Mouse (Mus musculus) embryonic facial prominence, embryonic 15.5 days (tissue): ENCODE data around the gene Ptprn. TPM values are rescaled to one million over a fixed set of nuclear protein-coding genes. Genes with fewer than 3 reads are reported as not detected.

ENCODE experiments used
- ATAC-seq: fragments of 200-750 bp; cut with Nextera tagmentation; 2 replicates; pipeline ENCODE4 v1.8.0; 2017; ENCODE audit warnings: low read depth, moderate TSS enrichment; ENCODE audit not compliant: insufficient number of reproducible peaks, low FRiP score, low TSS enrichment
- H3K27ac ChIP-seq: fragments of 300-500 bp; sonication (generic); replicated peaks from 2 replicates; pipeline ENCODE4 v1.5.1; 2015; ENCODE audit warnings: mild to moderate bottlenecking, inconsistent platforms
- H3K27me3 ChIP-seq: fragments of 300-500 bp; sonication (generic); 2 replicates; pipeline ENCODE4 v1.6.1; 2015; ENCODE audit warnings: inconsistent platforms
- H3K36me3 ChIP-seq: fragments of 300-500 bp; sonication (generic); 2 replicates; pipeline ENCODE4 v1.6.1; 2015; ENCODE audit warnings: mild to moderate bottlenecking, inconsistent platforms
- H3K4me1 ChIP-seq: fragments of 300-500 bp; sonication (generic); 2 replicates; pipeline ENCODE4 v1.6.1; 2015; ENCODE audit warnings: inconsistent platforms
- H3K4me2 ChIP-seq: fragments of 300-500 bp; sonication (generic); replicated peaks from 2 replicates; pipeline ENCODE4 v1.6.1; 2015; ENCODE audit warnings: mild to moderate bottlenecking, inconsistent platforms
- H3K4me3 ChIP-seq: fragments of 300-500 bp; sonication (generic); replicated peaks from 2 replicates; pipeline ENCODE4 v1.5.1; 2015; ENCODE audit warnings: mild to moderate bottlenecking, inconsistent platforms
- H3K9ac ChIP-seq: fragments of 300-500 bp; sonication (generic); 2 replicates; pipeline ENCODE4 v1.6.1; 2015; ENCODE audit warnings: inconsistent platforms
- H3K9me3 ChIP-seq: fragments of 300-500 bp; sonication (generic); replicated peaks from 2 replicates; pipeline ENCODE4 v1.6.1; 2016; ENCODE audit warnings: inconsistent platforms
- WGBS: fragments of 180-500 bp; shearing (Covaris S2); methylation state at CpG from one replicate; pipeline ENCODE4 v1.1.7; 2015; 5-methylcytosine and 5-hydroxymethylcytosine counted together
- polyA plus RNA-seq: library from polyadenylated mRNA; unstranded; fragments of >200 nt; fragmentation: Nextera tagmentation; extraction: Ambion mirVana; gene quantifications from 2 replicates; pipeline ENCODE4 v1.2.1, GENCODE M21; 2015

Ptprn gene
- polyA plus RNA-seq, 1 experiment from 2014 or later, result 1.0 TPM

GRCm38 (mm10) chr1:75251112-75251970, 13.0 kb downstream of the Ptprn start:
- peaks cover 20% of the 10 kb centered on the region for H3K4me1 ChIP-seq
- H3K9me3 ChIP-seq, result no peaks in the 10 kb centered on the region
- H3K9ac ChIP-seq, result no peak overlapping the region
- H3K27me3 ChIP-seq, result no peaks in the 10 kb centered on the region; the same call in 1 of the 2 replicates
- no peak overlapping the region for H3K27ac ChIP-seq
- 0 out of 2 replicates have a peak, but pooled peaks have one; percentile 13 for ATAC-seq
- H3K4me3 ChIP-seq, result peak overlapping the region; percentile 32
- 4% methylated on average over 22 of the region's 22 CpGs for WGBS
- H3K4me2 ChIP-seq, result peak overlapping the region; percentile 63
- H3K36me3 ChIP-seq, result no peaks in the 10 kb centered on the region

- H3K36me3 ChIP-seq, result peaks cover 4% of the 10 kb centered on the region; the same call in 1 of the 2 replicates
- H3K4me1 ChIP-seq, result peaks cover 20% of the 10 kb centered on the region
- 35% methylated on average over 3 of the region's 3 CpGs for WGBS
- no peak overlapping the region for H3K9ac ChIP-seq
- ATAC-seq, result no peak
- H3K9me3 ChIP-seq, result no peaks in the 10 kb centered on the region
- no peak overlapping the region for H3K4me3 ChIP-seq
- no peak overlapping the region for H3K27ac ChIP-seq
- H3K27me3 ChIP-seq, result no peaks in the 10 kb centered on the region; the same call in 1 of the 2 replicates
- no peak overlapping the region for H3K4me2 ChIP-seq
These were observed 13.8 kb downstream of the Ptprn start for GRCm38 (mm10) chr1:75250498-75250897.

DNA sequence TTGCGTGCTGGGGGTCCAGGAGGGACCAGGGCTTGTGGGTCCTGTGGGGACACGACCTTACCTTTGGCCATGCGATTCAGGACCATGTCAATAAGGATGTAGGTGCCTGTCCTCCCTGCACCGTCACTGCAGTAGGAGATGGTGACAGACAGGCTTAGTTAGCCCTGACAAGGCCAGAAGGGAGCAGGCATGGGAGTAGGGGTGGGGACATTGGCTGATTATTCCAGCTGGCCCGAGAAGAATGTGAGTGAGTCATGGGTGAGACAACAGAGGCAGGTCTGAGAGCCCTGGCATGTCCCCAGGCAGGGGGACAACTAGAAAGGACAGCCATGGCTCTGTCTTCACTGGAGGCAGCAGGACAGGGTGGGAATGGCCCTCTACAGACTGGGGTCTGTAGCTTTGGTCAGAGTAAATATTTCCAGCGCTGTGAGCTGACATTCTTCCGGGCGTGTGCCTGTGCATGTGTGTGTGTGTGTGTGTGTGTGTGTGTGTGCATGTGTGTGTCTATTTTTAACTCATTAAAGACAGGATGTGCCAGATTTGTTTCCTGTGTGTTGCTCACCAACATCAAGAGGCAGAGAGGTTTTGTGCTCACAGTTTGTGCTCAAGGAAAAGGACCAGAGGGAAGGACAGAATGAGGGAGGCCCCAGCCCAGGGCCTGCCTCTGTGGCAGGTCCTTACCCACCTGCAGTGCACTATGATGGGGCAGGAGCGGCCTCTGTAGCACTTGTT, 16.1 kb downstream of the Ptprn start:
- peak; percentile 31 for ATAC-seq
- H3K9ac ChIP-seq, result no peak overlapping the region
- peaks cover 12% of the 10 kb centered on the region; the same call in 1 of the 2 replicates for H3K36me3 ChIP-seq
- WGBS, result 38% methylated on average over 9 of the region's 9 CpGs
- no peak overlapping the region for H3K27ac ChIP-seq
- no peak overlapping the region for H3K4me3 ChIP-seq
- no peaks in the 10 kb centered on the region; the same call in 1 of the 2 replicates for H3K27me3 ChIP-seq
- peaks cover 20% of the 10 kb centered on the region for H3K4me1 ChIP-seq
- H3K9me3 ChIP-seq, result no peaks in the 10 kb centered on the region
- H3K4me2 ChIP-seq, result no peak overlapping the region

- WGBS, result 74% methylated on average over 16 of the region's 16 CpGs
- H3K4me3 ChIP-seq, result no peak overlapping the region
- H3K27me3 ChIP-seq, result no peaks in the 10 kb centered on the region
- H3K4me1 ChIP-seq, result peaks cover 20% of the 10 kb centered on the region
- no peak for ATAC-seq
- no peaks in the 10 kb centered on the region for H3K9me3 ChIP-seq
- H3K4me2 ChIP-seq, result no peak overlapping the region
- no peak overlapping the region for H3K9ac ChIP-seq
- peaks cover 15% of the 10 kb centered on the region; the same call in 1 of the 2 replicates for H3K36me3 ChIP-seq
- no peak overlapping the region for H3K27ac ChIP-seq
These were observed 17.0 kb downstream of the Ptprn start for GRCm38 (mm10) chr1:75247071-75247930.

DNA sequence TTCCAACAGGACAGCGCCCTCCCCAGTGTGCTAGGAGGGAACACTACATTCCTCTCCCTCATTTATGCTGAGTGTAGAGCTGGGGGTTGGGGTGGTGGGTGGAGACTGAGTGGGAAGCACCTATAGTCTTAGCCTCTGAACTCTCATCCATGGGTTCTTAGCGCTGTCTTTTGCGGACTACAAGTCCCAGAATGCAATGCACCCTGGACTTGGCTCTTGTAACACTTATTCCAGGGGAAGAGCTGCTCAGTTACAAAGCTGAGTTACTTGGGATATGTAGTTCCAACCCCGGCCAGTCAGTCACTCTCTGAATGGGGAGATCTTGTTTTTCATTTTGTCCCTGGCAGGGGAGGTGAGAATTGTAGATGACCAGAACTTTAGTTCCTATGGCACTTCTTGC, 19.5 kb downstream of the Ptprn start:
- 24% methylated on average over 4 of the region's 4 CpGs for WGBS
- Histone ChIP-seq H3K27ac (no peak overlapping the region), H3K4me3 (no peak overlapping the region), H3K4me1 (peaks cover 13% of the 10 kb centered on the region), H3K27me3 (no peaks in the 10 kb centered on the region), H3K4me2 (no peak overlapping the region), H3K36me3 (peaks cover 30% of the 10 kb centered on the region), H3K9me3 (no peaks in the 10 kb centered on the region), H3K9ac (no peak overlapping the region)
- ATAC-seq, result peak; percentile 53

- H3K4me3 ChIP-seq, result no peak overlapping the region
- no peak overlapping the region for H3K4me2 ChIP-seq
- H3K4me1 ChIP-seq, result peaks cover 13% of the 10 kb centered on the region
- H3K27me3 ChIP-seq, result no peaks in the 10 kb centered on the region
- H3K9ac ChIP-seq, result no peak overlapping the region
- H3K9me3 ChIP-seq, result no peaks in the 10 kb centered on the region
- WGBS, result 84% methylated on average over 12 of the region's 12 CpGs
- peak; percentile 5; the same call in 1 of the 2 replicates for ATAC-seq
- peaks cover 34% of the 10 kb centered on the region for H3K36me3 ChIP-seq
- no peak overlapping the region for H3K27ac ChIP-seq
These were observed 20.0 kb downstream of the Ptprn start for GRCm38 (mm10) chr1:75244175-75244826.

DNA sequence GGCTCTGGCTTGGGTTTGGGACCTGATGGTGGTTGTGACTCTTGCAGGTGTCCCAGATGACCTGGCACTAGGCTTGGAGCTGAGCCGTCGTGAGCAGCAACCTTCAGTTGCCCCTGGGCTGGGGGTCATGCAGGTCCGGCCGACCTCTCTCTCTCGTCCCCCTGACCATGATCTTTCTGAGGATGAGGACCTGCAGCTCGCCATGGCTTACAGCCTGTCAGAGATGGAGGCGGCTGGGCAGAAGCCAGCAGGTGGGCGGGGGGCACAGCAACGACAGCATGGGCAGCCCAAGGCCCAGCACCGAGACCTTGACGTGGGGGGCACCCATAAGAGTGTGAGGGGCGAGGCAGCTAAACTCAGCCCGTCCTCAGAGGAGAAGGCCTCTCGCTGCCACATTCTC, 20.9 kb downstream of the Ptprn start:
- Histone ChIP-seq H3K36me3 (peaks cover 36% of the 10 kb centered on the region), H3K4me3 (no peak overlapping the region)
- 85% methylated on average over 14 of the region's 14 CpGs for WGBS

GRCm38 (mm10) chr1:75239591-75239990, 24.7 kb downstream of the Ptprn start:
- H3K9me3 ChIP-seq, result no peaks in the 10 kb centered on the region
- no peak overlapping the region for H3K4me3 ChIP-seq
- H3K4me2 ChIP-seq, result no peak overlapping the region
- no peaks in the 10 kb centered on the region for H3K27me3 ChIP-seq
- 77% methylated on average over 10 of the region's 10 CpGs for WGBS
- peaks cover 20% of the 10 kb centered on the region for H3K4me1 ChIP-seq
- peaks cover 31% of the 10 kb centered on the region for H3K36me3 ChIP-seq
- H3K9ac ChIP-seq, result no peak overlapping the region
- no peak for ATAC-seq
- H3K27ac ChIP-seq, result no peak overlapping the region

More for the DNA sequence above, 20.9 kb downstream of the Ptprn start:
- Histone ChIP-seq H3K27ac (no peak overlapping the region), H3K4me1 (peaks cover 11% of the 10 kb centered on the region), H3K9me3 (no peaks in the 10 kb centered on the region), H3K9ac (no peak overlapping the region), H3K27me3 (no peaks in the 10 kb centered on the region), H3K4me2 (no peak overlapping the region)
- ATAC-seq, result no peak

DNA sequence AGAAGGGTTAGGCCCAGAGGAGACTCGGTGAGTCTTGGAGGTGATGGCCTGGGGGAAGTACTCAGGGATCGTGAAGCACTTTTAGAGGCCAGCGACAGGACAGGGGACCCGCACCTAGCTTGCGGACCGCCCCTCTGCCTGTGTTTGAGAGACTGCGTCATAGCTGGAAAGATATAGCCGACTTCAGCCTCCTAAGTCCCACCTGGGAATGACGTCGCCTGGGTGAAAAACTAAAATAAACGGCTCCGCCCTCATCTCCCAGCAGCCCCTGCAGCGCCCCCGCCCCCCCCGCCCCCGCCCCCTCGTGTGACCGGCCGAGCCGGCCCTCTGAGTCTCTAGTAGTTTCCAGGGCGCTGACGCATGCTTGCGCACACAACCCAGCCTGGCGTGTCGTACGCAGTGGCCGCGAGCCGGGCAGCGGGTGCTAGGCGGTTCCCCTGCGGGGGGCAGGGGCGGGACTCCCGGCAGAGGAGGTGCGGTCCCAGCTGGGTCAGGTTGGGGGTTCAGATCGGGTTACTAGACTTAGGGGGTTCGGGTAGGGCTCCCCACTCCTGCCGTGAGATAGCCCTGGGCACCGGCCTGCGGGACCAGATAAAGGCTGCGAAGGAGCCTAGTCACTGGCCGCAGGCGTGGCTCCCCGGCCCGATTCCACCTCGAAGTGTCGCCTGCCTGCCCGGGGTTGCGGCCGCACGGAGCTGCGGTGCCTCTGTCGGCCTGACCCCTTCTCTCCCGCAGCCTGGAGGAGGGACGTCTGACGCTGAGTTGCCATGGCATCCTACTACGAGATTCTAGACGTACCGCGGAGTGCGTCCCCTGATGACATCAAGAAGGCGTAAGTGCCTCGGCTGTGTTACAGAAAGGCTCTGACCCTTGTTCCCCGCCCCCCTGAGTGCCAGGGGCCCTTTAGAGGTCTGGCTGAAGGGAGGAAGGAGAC, 27.9 kb downstream of the Ptprn start, which contains the start of gene Dnajb2:
Dnajb2 (plus strand) TSS at position 290 of the 934 bp plus-strand sequence.
- Histone ChIP-seq H3K9me3 (no peaks in the 10 kb centered on the region), H3K27ac (peak within 1 kb of the TSS; percentile 84), H3K4me3 (peak within 1 kb of the TSS; percentile 76), H3K4me2 (peak within 1 kb of the TSS; percentile 91), H3K9ac (peak within 1 kb of the TSS; percentile 80), H3K27me3 (no peaks in the 10 kb centered on the region), H3K36me3 (peaks cover 13% of the 10 kb centered on the region; the same call in 1 of the 2 replicates), H3K4me1 (peaks cover 20% of the 10 kb centered on the region)
- WGBS, result 1% methylated on average over 64 of the region's 64 CpGs
- ATAC-seq, result peak; percentile 90
